Mouse (Mus musculus) hindbrain, embryonic 11.5 days (tissue): ENCODE measurements around the gene Tlcd1. TPM values are rescaled to one million over a fixed set of nuclear protein-coding genes. Genes with fewer than 3 reads are reported as not detected.

Source experiments
- ATAC-seq: fragments of 200-750 bp; cut with Nextera tagmentation; 2 replicates; pipeline ENCODE4 v1.8.0; 2017; ENCODE audit warnings: mild to moderate bottlenecking, moderate TSS enrichment, moderate library complexity; ENCODE audit not compliant: low FRiP score
- DNase-seq: peaks from one replicate; pipeline ENCODE4 v3.0.0-alpha.2; 2015; ENCODE audit warnings: low spot score
- H3K27ac ChIP-seq: fragments of 300-500 bp; sonication (generic); 2 replicates; pipeline ENCODE4 v1.5.1; 2014; ENCODE audit warnings: mild to moderate bottlenecking, low read depth, low read length
- H3K27me3 ChIP-seq: fragments of 300-500 bp; sonication (generic); 2 replicates; pipeline ENCODE4 v1.6.1; 2014; ENCODE audit warnings: mild to moderate bottlenecking, low read length, moderate library complexity, mixed read lengths; ENCODE audit not compliant: control insufficient read depth, insufficient read depth
- H3K36me3 ChIP-seq: fragments of 300-500 bp; sonication (generic); 2 replicates; pipeline ENCODE4 v1.6.1; 2014; ENCODE audit warnings: mild to moderate bottlenecking, low read length, moderate library complexity, mixed read lengths; ENCODE audit not compliant: control insufficient read depth, insufficient read depth
- H3K4me1 ChIP-seq: fragments of 300-500 bp; sonication (generic); replicated peaks from 2 replicates; pipeline ENCODE4 v1.6.1; 2014; ENCODE audit warnings: low read length, mixed read lengths; ENCODE audit not compliant: control insufficient read depth, insufficient read depth
- H3K4me2 ChIP-seq: fragments of 300-500 bp; sonication (generic); replicated peaks from 2 replicates; pipeline ENCODE4 v1.6.1; 2014; ENCODE audit warnings: mild to moderate bottlenecking, low read depth, low read length
- H3K4me3 ChIP-seq: fragments of 300-500 bp; sonication (generic); 2 replicates; pipeline ENCODE4 v1.5.1; 2014; ENCODE audit warnings: low read depth, low read length
- H3K9ac ChIP-seq: fragments of 300-500 bp; sonication (generic); 2 replicates; pipeline ENCODE4 v1.6.1; 2014; ENCODE audit warnings: low read depth, low read length
- H3K9me3 ChIP-seq: fragments of 300-500 bp; sonication (generic); 2 replicates; pipeline ENCODE4 v1.6.1; 2016; ENCODE audit warnings: low read length; ENCODE audit not compliant: control insufficient read depth
- WGBS: fragments of 180-500 bp; shearing (Covaris S2); extraction: QIAGEN DNeasy Blood & Tissue Kit; methylation state at CpG from one replicate; pipeline ENCODE4 v1.1.7; 2014; 5-methylcytosine and 5-hydroxymethylcytosine counted together
- polyA plus RNA-seq: library from polyadenylated mRNA; unstranded; fragments of >200 nt; fragmentation: Nextera tagmentation; extraction: Ambion mirVana; gene quantifications from 2 replicates; pipeline ENCODE4 v1.2.1, GENCODE M21; 2014

Tlcd1 gene
- polyA plus RNA-seq, 1 experiment from 2014 or later: 9.5 TPM

GRCm38 (mm10) chr11:78140665-78141064 is 35.8 kb upstream of the Tlcd1 start:
- 84% methylated on average over 5 of the region's 5 CpGs for WGBS
- H3K4me1 ChIP-seq: no peaks in the 10 kb centered on the region
- no peaks in the 10 kb centered on the region for H3K9me3 ChIP-seq
- ATAC-seq (no peak), DNase-seq (no peak)
- no peak overlapping the region for H3K9ac ChIP-seq
- H3K36me3 ChIP-seq: 0 out of 2 replicates have a peak, but pooled peaks cover 2% of the 10 kb centered on the region
- H3K27me3 ChIP-seq: no peaks in the 10 kb centered on the region
- H3K4me3 ChIP-seq: no peak overlapping the region
- no peak overlapping the region for H3K27ac ChIP-seq
- H3K4me2 ChIP-seq: no peak overlapping the region

GRCm38 (mm10) chr11:78143520-78143919 is 33.0 kb upstream of the Tlcd1 start:
- 0 out of 2 replicates have a peak, but pooled peaks cover 2% of the 10 kb centered on the region for H3K36me3 ChIP-seq
- WGBS: 84% methylated on average over 2 of the region's 2 CpGs
- no peaks in the 10 kb centered on the region for H3K9me3 ChIP-seq
- H3K9ac ChIP-seq: no peak overlapping the region
- no peaks in the 10 kb centered on the region for H3K4me1 ChIP-seq
- H3K4me2 ChIP-seq: no peak overlapping the region
- no peak for DNase-seq
- no peak for ATAC-seq
- no peaks in the 10 kb centered on the region for H3K27me3 ChIP-seq
- no peak overlapping the region for H3K27ac ChIP-seq
- H3K4me3 ChIP-seq: no peak overlapping the region

GRCm38 (mm10) chr11:78146168-78146567 is 30.3 kb upstream of the Tlcd1 start:
- ATAC-seq (no peak), DNase-seq (no peak)
- H3K9ac ChIP-seq: no peak overlapping the region
- peaks cover 7% of the 10 kb centered on the region for H3K36me3 ChIP-seq
- H3K4me1 ChIP-seq: no peaks in the 10 kb centered on the region
- no peak overlapping the region for H3K4me3 ChIP-seq
- 80% methylated on average over 5 of the region's 5 CpGs for WGBS
- H3K27me3 ChIP-seq: no peaks in the 10 kb centered on the region
- H3K4me2 ChIP-seq: no peak overlapping the region
- no peaks in the 10 kb centered on the region for H3K9me3 ChIP-seq
- no peak overlapping the region for H3K27ac ChIP-seq

- Histone ChIP-seq H3K27ac (no peak overlapping the region), H3K36me3 (peaks cover 7% of the 10 kb centered on the region), H3K9ac (no peak overlapping the region), H3K4me3 (no peak overlapping the region), H3K27me3 (no peaks in the 10 kb centered on the region), H3K4me1 (no peaks in the 10 kb centered on the region), H3K9me3 (no peaks in the 10 kb centered on the region), H3K4me2 (no peak overlapping the region)
- DNase-seq: no peak
- ATAC-seq: no peak
- WGBS: 94% methylated on average over 6 of the region's 6 CpGs
Measured at GRCm38 (mm10) chr11:78146707-78147543, 29.6 kb upstream of the Tlcd1 start.

GRCm38 (mm10) chr11:78151161-78151560 is 25.4 kb upstream of the Tlcd1 start:
- WGBS: 15% methylated on average over 1 of the region's 1 CpGs
- peaks cover 7% of the 10 kb centered on the region for H3K36me3 ChIP-seq
- DNase-seq: no peak

GRCm38 (mm10) chr11:78152299-78153231 is 23.9 kb upstream of the Tlcd1 start:
- Histone ChIP-seq H3K4me1 (no peaks in the 10 kb centered on the region), H3K9ac (no peak overlapping the region), H3K27me3 (no peaks in the 10 kb centered on the region), H3K36me3 (peaks cover 7% of the 10 kb centered on the region), H3K4me3 (no peak overlapping the region), H3K4me2 (no peak overlapping the region), H3K9me3 (no peaks in the 10 kb centered on the region), H3K27ac (no peak overlapping the region)
- DNase-seq (no peak), ATAC-seq (no peak)
- WGBS: 77% methylated on average over 9 of the region's 9 CpGs

More at GRCm38 (mm10) chr11:78151161-78151560, 25.4 kb upstream of the Tlcd1 start:
- ATAC-seq: no peak
- Histone ChIP-seq H3K27ac (no peak overlapping the region), H3K4me2 (no peak overlapping the region), H3K9me3 (no peaks in the 10 kb centered on the region), H3K9ac (no peak overlapping the region), H3K4me3 (no peak overlapping the region), H3K27me3 (no peaks in the 10 kb centered on the region), H3K4me1 (no peaks in the 10 kb centered on the region)

- ATAC-seq (0 out of 2 replicates have a peak, but pooled peaks have one; percentile 30), DNase-seq (no peak)
- Histone ChIP-seq H3K9me3 (no peaks in the 10 kb centered on the region), H3K9ac (no peak overlapping the region), H3K36me3 (peaks cover 11% of the 10 kb centered on the region), H3K27ac (no peak overlapping the region), H3K4me2 (no peak overlapping the region), H3K4me3 (no peak overlapping the region), H3K4me1 (no peaks in the 10 kb centered on the region), H3K27me3 (no peaks in the 10 kb centered on the region)
- 91% methylated on average over 13 of the region's 13 CpGs for WGBS
Measured at GRCm38 (mm10) chr11:78153778-78154177, 22.7 kb upstream of the Tlcd1 start.

- H3K4me3 ChIP-seq: no peak overlapping the region
- no peak overlapping the region for H3K9ac ChIP-seq
- no peak for ATAC-seq
- H3K9me3 ChIP-seq: no peaks in the 10 kb centered on the region
- whole genome bisulfite sequencing: 85% methylated on average over 5 of the region's 5 CpGs
- peaks cover 13% of the 10 kb centered on the region for H3K36me3 ChIP-seq
- H3K4me2 ChIP-seq: no peak overlapping the region
- H3K27ac ChIP-seq: no peak overlapping the region
- DNase-seq: no peak
- H3K4me1 ChIP-seq: peaks cover 2% of the 10 kb centered on the region; the same call in 1 of the 2 replicates
- H3K27me3 ChIP-seq: no peaks in the 10 kb centered on the region
Measured at GRCm38 (mm10) chr11:78155674-78156073, 20.8 kb upstream of the Tlcd1 start.
